Mouse (Mus musculus): Measurements from ENCODE around the gene Lamtor3.

- TF ChIP-seq CTCF (IDR thresholded peaks at IDR 0.05; ENCODE audit: low read depth): no peak
- TF ChIP-seq EP300 (IDR thresholded peaks at IDR 0.05; ENCODE audit: low read depth): no peak
Observed at GRCm38 (mm10) chr3:137936541-137936940, 18.2 kb downstream of the Lamtor3 start.
